Mouse (Mus musculus) G1E (cell line): Measurements from ENCODE around the gene Cep350.

Experiments
- CTCF ChIP-seq: IDR thresholded peaks from 2 replicates; pipeline ENCODE4 v1.5.1; 2012; ENCODE audit warnings: low read depth, low read length, inconsistent platforms, mixed read lengths
- GATA1 ChIP-seq: IDR thresholded peaks from 2 replicates; pipeline ENCODE4 v1.6.1; 2012; ENCODE audit warnings: borderline replicate concordance, low read length, inconsistent platforms, mixed read lengths
- GATA2 ChIP-seq: IDR thresholded peaks from 2 replicates; pipeline ENCODE4 v1.6.1; 2012; ENCODE audit warnings: low read depth, low read length, inconsistent platforms, borderline replicate concordance

- no peak for TF ChIP-seq CTCF
- TF ChIP-seq GATA1, result no peak
- no peak for TF ChIP-seq GATA2
These were observed 35.6 kb downstream of the Cep350 start for GRCm38 (mm10) chr1:155937416-155937815.
